Mouse (Mus musculus) ES-E14 (cell line): ENCODE measurements around the gene Slc5a3.

Experiments used
- CHD2 ChIP-seq: IDR thresholded peaks from 2 replicates; pipeline ENCODE4 v1.6.1; 2014; ENCODE audit warnings: mild to moderate bottlenecking, low read depth, low read length, inconsistent platforms
- HCFC1 ChIP-seq: IDR thresholded peaks from 2 replicates; pipeline ENCODE4 v1.6.1; 2012; ENCODE audit warnings: low read length, inconsistent platforms, borderline replicate concordance; ENCODE audit not compliant: insufficient read depth
- MAFK ChIP-seq: IDR thresholded peaks from 2 replicates; pipeline ENCODE4 v1.6.1; 2014; ENCODE audit warnings: mild to moderate bottlenecking, low read depth, low read length, inconsistent platforms; ENCODE audit not compliant: insufficient read depth
- ZC3H11A ChIP-seq: IDR thresholded peaks from 2 replicates; pipeline ENCODE4 v1.6.1; 2012; ENCODE audit warnings: low read depth, mild to moderate bottlenecking, inconsistent platforms, low read length, borderline replicate concordance
- ZNF384 ChIP-seq: IDR thresholded peaks from 2 replicates; pipeline ENCODE4 v1.6.1; 2012; ENCODE audit warnings: low read depth, low read length, inconsistent platforms

DNA sequence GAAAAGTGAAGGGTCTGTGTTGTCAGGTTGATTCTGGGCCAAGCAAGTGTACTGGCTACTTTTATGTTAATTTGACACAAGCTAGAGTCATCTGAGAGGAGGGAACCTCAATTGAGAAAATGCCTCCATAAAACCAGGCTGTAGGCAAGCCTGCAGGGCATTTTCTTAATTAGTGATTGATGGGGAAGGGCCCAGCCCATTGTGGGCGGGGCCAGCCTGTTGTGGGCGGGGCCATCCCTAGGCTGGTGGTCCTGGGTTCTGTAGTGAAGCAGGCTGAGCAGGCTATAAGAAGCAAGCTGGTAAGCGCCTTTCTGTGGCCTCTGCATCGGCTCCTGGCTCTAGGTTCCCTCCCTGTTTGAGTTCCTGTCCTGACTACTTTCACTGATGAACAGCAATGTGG lies 69.1 kb downstream of the Slc5a3 start:
- TF ChIP-seq ZNF384 (no peak), MAFK (no peak), HCFC1 (no peak), ZC3H11A (no peak), CHD2 (no peak)
